Mouse (Mus musculus) lung, embryonic 15.5 days (tissue): ENCODE measurements at regions not wholly inside any gene's neighbourhood (a gene's known extent, or its start where the extent isn't known, plus 50 kb on each side); places are given as distances from the start of the nearest gene placed in this dataset.
A peak's percentile ranks its signal among the peaks of the same experiment; 100 is the strongest.

Experiments used
- ATAC-seq: fragments of 200-750 bp; cut with Nextera tagmentation; 2 replicates; pipeline ENCODE4 v1.8.0; 2017; ENCODE audit warnings: moderate number of reproducible peaks, borderline replicate concordance; ENCODE audit not compliant: low FRiP score, low TSS enrichment; ENCODE audit errors: extremely low read depth
- H3K27ac ChIP-seq: fragments of 300-500 bp; sonication (generic); 2 replicates; pipeline ENCODE4 v1.5.1; 2015; ENCODE audit warnings: moderate library complexity, mild to moderate bottlenecking, inconsistent platforms
- H3K27me3 ChIP-seq: fragments of 300-500 bp; sonication (generic); 2 replicates; pipeline ENCODE4 v1.6.1; 2015; ENCODE audit warnings: inconsistent platforms
- H3K36me3 ChIP-seq: fragments of 300-500 bp; sonication (generic); 2 replicates; pipeline ENCODE4 v1.6.1; 2015; ENCODE audit warnings: inconsistent platforms
- H3K4me1 ChIP-seq: fragments of 300-500 bp; sonication (generic); 2 replicates; pipeline ENCODE4 v1.6.1; 2015; ENCODE audit warnings: inconsistent platforms
- H3K4me2 ChIP-seq: fragments of 300-500 bp; sonication (generic); 2 replicates; pipeline ENCODE4 v1.6.1; 2015; ENCODE audit warnings: inconsistent platforms, mild to moderate bottlenecking, moderate library complexity
- H3K4me3 ChIP-seq: fragments of 300-500 bp; sonication (generic); 2 replicates; pipeline ENCODE4 v1.5.1; 2015; ENCODE audit warnings: mild to moderate bottlenecking, inconsistent platforms
- H3K9ac ChIP-seq: fragments of 300-500 bp; sonication (generic); 2 replicates; pipeline ENCODE4 v1.6.1; 2015; ENCODE audit warnings: inconsistent platforms
- H3K9me3 ChIP-seq: fragments of 300-500 bp; sonication (generic); 2 replicates; pipeline ENCODE4 v1.6.1; 2016; ENCODE audit warnings: inconsistent platforms
- WGBS: fragments of 180-500 bp; shearing (Covaris S2); methylation state at CpG from one replicate; pipeline ENCODE4 v1.1.7; 2015; 5-methylcytosine and 5-hydroxymethylcytosine counted together

DNA sequence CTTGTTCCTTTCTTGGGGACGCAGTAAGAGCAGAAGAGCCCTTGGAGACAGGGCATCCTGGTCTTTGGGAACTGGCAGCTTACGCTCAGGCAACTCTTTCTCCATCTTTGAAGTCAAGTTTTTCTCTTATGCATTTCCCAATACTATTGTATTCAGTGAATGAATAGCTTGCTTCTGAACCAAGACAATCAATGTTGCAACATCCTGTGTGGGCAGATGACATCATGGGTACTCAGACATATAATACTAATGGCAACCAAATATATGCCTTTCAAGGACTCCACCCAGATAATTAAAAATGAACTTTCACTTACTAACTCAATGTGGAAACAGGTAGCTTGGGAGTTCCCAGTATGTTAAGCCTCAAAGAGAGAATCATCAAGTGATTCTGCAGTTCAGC lies 104.6 kb downstream of the Ngf start:
- Histone ChIP-seq H3K9me3 (no peaks in the 10 kb centered on the region), H3K27ac (no peak overlapping the region), H3K9ac (no peak overlapping the region), H3K4me1 (no peaks in the 10 kb centered on the region), H3K4me2 (no peak overlapping the region), H3K36me3 (no peaks in the 10 kb centered on the region), H3K4me3 (no peak overlapping the region), H3K27me3 (no peaks in the 10 kb centered on the region)
- WGBS, result 91% methylated on average over 2 of the region's 2 CpGs
- ATAC-seq, result no peak

DNA sequence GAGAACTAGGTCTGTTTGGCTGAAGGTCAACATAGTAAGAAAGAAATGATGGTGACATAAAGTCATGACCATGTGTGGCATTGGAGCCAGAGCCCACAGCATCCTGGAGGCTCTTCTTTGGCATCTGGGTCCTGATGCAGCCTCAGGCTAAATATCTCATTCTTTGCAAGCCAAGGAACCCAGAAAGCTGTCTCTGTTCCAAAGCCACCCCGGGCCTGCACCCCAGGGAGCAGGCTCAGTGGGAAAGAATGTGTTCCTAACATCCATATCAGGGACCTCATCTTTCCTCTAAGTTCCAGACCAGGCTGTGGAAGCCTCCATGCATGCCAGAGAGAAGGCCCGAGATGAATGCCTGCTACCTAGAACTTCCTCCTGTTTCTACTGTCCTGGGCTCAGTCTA lies 107.2 kb downstream of the Ngf start:
- no peaks in the 10 kb centered on the region for H3K4me1 ChIP-seq
- H3K4me2 ChIP-seq, result no peak overlapping the region
- H3K4me3 ChIP-seq, result no peak overlapping the region
- no peak for ATAC-seq
- H3K9ac ChIP-seq, result no peak overlapping the region
- no peaks in the 10 kb centered on the region for H3K9me3 ChIP-seq
- no peak overlapping the region for H3K27ac ChIP-seq
- no peaks in the 10 kb centered on the region for H3K36me3 ChIP-seq
- WGBS, result 85% methylated on average over 2 of the region's 2 CpGs
- H3K27me3 ChIP-seq, result no peaks in the 10 kb centered on the region

- Histone ChIP-seq H3K4me3 (no peak overlapping the region), H3K36me3 (no peaks in the 10 kb centered on the region), H3K9ac (no peak overlapping the region), H3K27ac (no peak overlapping the region), H3K4me1 (no peaks in the 10 kb centered on the region), H3K4me2 (no peak overlapping the region), H3K9me3 (no peaks in the 10 kb centered on the region), H3K27me3 (no peaks in the 10 kb centered on the region)
- ATAC-seq, result no peak
- WGBS, result 71% methylated on average over 3 of the region's 3 CpGs
Observed at GRCm38 (mm10) chr3:102581830-102582229, 112.1 kb downstream of the Ngf start.

DNA sequence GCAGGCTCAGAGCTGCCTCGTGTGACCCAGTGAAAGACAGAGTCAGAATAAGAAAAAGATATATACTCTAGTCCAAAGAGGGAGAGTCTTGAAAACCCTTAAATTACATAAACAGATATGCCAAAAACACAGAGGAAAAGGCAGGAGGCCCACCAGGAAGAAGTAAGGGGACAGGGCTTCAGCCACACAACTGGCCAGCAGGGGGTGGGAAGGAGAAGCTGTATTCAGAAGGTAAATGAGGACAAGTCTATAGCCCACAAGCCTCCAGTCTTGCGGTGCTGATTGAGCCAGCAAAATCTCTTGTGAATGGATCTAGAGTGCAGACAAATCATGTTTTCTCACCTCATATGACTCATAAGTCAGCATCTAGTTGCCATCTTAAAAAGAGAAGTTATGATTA lies 115.4 kb downstream of the Ngf start:
- Histone ChIP-seq H3K4me1 (no peaks in the 10 kb centered on the region), H3K9me3 (no peaks in the 10 kb centered on the region), H3K27me3 (no peaks in the 10 kb centered on the region), H3K4me3 (no peak overlapping the region), H3K4me2 (no peak overlapping the region), H3K36me3 (no peaks in the 10 kb centered on the region), H3K9ac (no peak overlapping the region), H3K27ac (no peak overlapping the region)
- no peak for ATAC-seq
- WGBS, result 67% methylated on average over 2 of the region's 2 CpGs

DNA sequence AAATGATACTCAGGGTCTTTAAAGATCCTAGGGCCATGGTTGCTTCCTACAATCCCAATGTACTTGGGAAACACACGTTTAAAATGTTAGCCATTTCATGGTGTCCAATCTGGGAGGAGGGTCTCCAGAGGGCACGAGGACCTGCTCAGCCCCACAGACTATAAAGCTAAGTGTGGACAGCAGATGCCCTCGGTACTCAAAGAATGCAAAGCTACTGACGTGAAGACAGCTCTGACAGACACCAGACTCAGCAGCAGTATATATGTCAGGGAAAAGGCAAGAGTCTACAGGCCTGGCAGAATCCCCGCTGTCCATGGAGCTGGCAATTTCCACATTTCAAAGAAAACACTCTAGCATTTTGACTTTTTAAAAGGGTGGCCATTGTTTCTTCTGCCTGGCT lies 116.5 kb downstream of the Ngf start:
- Histone ChIP-seq H3K4me3 (no peak overlapping the region), H3K4me1 (no peaks in the 10 kb centered on the region), H3K27ac (no peak overlapping the region), H3K4me2 (no peak overlapping the region), H3K36me3 (no peaks in the 10 kb centered on the region), H3K9me3 (no peaks in the 10 kb centered on the region), H3K27me3 (no peaks in the 10 kb centered on the region), H3K9ac (no peak overlapping the region)
- ATAC-seq, result no peak
- WGBS, result 60% methylated on average over 5 of the region's 5 CpGs

GRCm38 (mm10) chr3:102592041-102592440 lies 122.3 kb downstream of the Ngf start:
- Histone ChIP-seq H3K27me3 (no peaks in the 10 kb centered on the region), H3K4me2 (no peak overlapping the region), H3K9me3 (no peaks in the 10 kb centered on the region), H3K4me3 (no peak overlapping the region), H3K9ac (no peak overlapping the region), H3K27ac (no peak overlapping the region), H3K36me3 (no peaks in the 10 kb centered on the region), H3K4me1 (no peaks in the 10 kb centered on the region)
- ATAC-seq, result no peak
- 79% methylated on average over 7 of the region's 7 CpGs for WGBS

GRCm38 (mm10) chr3:102596944-102597551 lies 127.3 kb downstream of the Ngf start:
- H3K27me3 ChIP-seq, result no peaks in the 10 kb centered on the region
- H3K36me3 ChIP-seq, result no peaks in the 10 kb centered on the region
- H3K4me3 ChIP-seq, result no peak overlapping the region
- H3K9me3 ChIP-seq, result no peaks in the 10 kb centered on the region
- no peak overlapping the region for H3K27ac ChIP-seq
- H3K4me2 ChIP-seq, result no peak overlapping the region
- 86% methylated on average over 4 of the region's 4 CpGs for WGBS
- peaks cover 6% of the 10 kb centered on the region for H3K4me1 ChIP-seq
- ATAC-seq, result no peak
- no peak overlapping the region for H3K9ac ChIP-seq

DNA sequence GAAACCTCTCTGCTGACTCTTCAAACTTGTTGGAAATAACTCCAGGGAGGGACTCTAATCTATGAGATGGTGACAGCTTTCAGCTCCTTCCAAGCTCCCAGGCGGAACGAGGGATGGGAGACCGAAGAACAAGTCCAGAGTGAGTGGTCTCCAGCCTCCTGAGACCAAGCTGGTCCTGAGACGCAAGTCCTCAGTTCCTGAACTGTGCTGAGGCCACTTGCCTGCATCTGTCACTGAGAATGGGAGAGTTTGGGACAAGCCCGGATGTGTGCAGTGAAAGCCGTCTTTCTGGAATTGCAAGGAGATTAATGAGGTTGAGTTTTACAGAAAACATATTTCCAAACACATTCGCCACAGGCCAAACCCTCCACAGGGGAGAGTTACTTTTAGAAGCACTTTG lies 129.3 kb downstream of the Ngf start:
- peaks cover 6% of the 10 kb centered on the region for H3K4me1 ChIP-seq
- no peaks in the 10 kb centered on the region for H3K27me3 ChIP-seq
- H3K4me2 ChIP-seq, result no peak overlapping the region
- H3K9me3 ChIP-seq, result no peaks in the 10 kb centered on the region
- WGBS, result 52% methylated on average over 7 of the region's 7 CpGs
- no peak overlapping the region for H3K4me3 ChIP-seq
- no peak overlapping the region for H3K9ac ChIP-seq
- H3K27ac ChIP-seq, result no peak overlapping the region
- no peak; the same call in 1 of the 2 replicates for ATAC-seq
- no peaks in the 10 kb centered on the region for H3K36me3 ChIP-seq

GRCm38 (mm10) chr3:102602766-102603165 lies 131.6 kb upstream of the Tspan2 start:
- no peak for ATAC-seq
- Histone ChIP-seq H3K4me1 (peaks cover 6% of the 10 kb centered on the region), H3K4me2 (no peak overlapping the region), H3K36me3 (no peaks in the 10 kb centered on the region), H3K9ac (no peak overlapping the region), H3K4me3 (no peak overlapping the region), H3K27me3 (no peaks in the 10 kb centered on the region), H3K27ac (no peak overlapping the region), H3K9me3 (no peaks in the 10 kb centered on the region)
- 92% methylated on average over 13 of the region's 13 CpGs for WGBS

GRCm38 (mm10) chr3:102605284-102605683 lies 129.0 kb upstream of the Tspan2 start:
- Histone ChIP-seq H3K27ac (no peak overlapping the region), H3K4me2 (no peak overlapping the region), H3K27me3 (no peaks in the 10 kb centered on the region), H3K9ac (no peak overlapping the region), H3K4me1 (no peaks in the 10 kb centered on the region), H3K9me3 (no peaks in the 10 kb centered on the region), H3K36me3 (no peaks in the 10 kb centered on the region), H3K4me3 (no peak overlapping the region)
- 81% methylated on average over 2 of the region's 2 CpGs for WGBS
- no peak for ATAC-seq

DNA sequence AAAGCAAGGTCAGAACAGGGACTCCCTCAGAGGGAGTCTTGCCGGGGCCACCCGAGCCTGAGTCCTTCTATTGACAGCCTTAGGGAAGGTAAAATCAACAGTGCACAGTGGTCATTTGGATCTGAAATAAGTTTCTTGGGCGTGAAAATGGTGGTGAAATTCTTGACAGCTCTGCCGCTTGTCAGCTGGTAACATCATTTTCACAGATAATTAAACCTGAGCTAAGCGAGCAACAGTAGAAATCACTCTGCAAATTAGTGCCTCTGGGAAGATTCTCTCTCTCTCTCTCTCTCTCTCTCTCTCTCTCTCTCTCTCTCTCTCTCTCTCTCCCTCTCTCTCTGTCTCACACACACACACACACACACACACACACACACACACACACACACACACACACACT lies 123.4 kb upstream of the Tspan2 start:
- H3K9me3 ChIP-seq, result no peaks in the 10 kb centered on the region
- 28% methylated on average over 5 of the region's 5 CpGs for WGBS
- no peak overlapping the region for H3K27ac ChIP-seq
- H3K4me2 ChIP-seq, result no peak overlapping the region
- no peak overlapping the region for H3K4me3 ChIP-seq
- H3K4me1 ChIP-seq, result peaks cover 5% of the 10 kb centered on the region; the same call in 1 of the 2 replicates
- H3K36me3 ChIP-seq, result no peaks in the 10 kb centered on the region
- H3K9ac ChIP-seq, result no peak overlapping the region
- H3K27me3 ChIP-seq, result no peaks in the 10 kb centered on the region
- no peak for ATAC-seq

- Histone ChIP-seq H3K27ac (no peak overlapping the region), H3K9ac (no peak overlapping the region), H3K9me3 (no peaks in the 10 kb centered on the region), H3K27me3 (no peaks in the 10 kb centered on the region), H3K4me2 (no peak overlapping the region), H3K4me1 (peaks cover 5% of the 10 kb centered on the region; the same call in 1 of the 2 replicates), H3K4me3 (no peak overlapping the region), H3K36me3 (no peaks in the 10 kb centered on the region)
- WGBS, result 44% methylated on average over 18 of the region's 18 CpGs
- peak; percentile 35; the same call in 1 of the 2 replicates for ATAC-seq
Observed at GRCm38 (mm10) chr3:102611398-102612366, 122.6 kb upstream of the Tspan2 start.
